Mouse (Mus musculus): ENCODE measurements at regions not wholly inside any gene's neighbourhood (a gene's known extent, or its start where the extent isn't known, plus 50 kb on each side); places are given as distances from the start of the nearest gene placed in this dataset.

DNA sequence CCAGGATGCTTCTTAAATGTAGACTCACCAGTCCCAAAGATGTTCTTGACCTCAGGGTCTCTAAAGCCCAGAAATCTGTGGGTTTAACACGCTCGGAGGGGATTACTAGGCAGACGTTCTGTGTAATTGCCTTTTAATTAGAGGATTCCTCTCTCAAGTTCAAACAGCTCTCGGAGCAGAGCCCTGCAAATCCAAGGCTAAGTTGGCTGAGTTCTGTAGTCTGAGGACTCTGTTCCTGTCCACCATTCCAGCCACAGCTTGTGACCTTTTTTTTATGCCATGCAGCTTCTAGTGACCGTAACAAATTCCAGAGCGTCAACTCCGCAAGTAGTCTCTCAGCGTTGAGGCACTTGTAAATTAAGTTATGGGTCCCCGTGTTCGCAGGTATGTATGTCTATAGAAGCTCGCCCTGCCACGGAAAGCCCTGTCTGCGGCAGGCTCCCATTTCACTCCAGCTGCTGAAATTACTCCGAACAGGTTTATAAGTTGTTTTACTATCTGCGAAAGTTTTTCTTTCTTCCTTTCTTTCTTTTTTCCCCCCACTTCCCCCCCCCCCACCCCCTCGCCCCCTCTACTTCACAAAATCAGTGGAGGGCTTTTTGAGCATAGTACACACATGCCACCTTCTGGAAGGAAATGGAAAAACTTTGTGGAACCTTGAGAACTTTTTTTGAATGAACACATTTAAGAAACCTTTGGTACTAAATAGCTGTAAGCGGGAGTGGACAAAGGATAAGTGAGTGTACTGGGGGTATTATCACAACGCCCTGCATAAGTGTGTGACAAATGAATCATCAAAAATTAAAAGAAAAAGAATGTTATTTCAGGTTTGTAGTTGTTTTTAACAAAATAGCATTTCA lies 82.9 kb upstream of the Ranbp3l start:
- Histone ChIP-seq H3K9ac (ENCODE audit: low read depth, low read length, severe bottlenecking) (no peak overlapping the region), H3K9me3 (ENCODE audit: control insufficient read depth, low read length) (no peaks in the 10 kb centered on the region), H3K4me3 (replicated peaks; ENCODE audit: low read length) (peak overlapping the region; percentile 25), H3K36me3 (ENCODE audit: control insufficient read depth, insufficient read depth, low read length) (no peaks in the 10 kb centered on the region), H3K27ac (replicated peaks; ENCODE audit: low read depth, low read length) (no peak overlapping the region), H3K4me2 (replicated peaks; ENCODE audit: low read depth, low read length, severe bottlenecking) (peak overlapping the region; percentile 50), H3K27me3 (ENCODE audit: control insufficient read depth, insufficient read depth, low read length) (no peaks in the 10 kb centered on the region), H3K4me1 (ENCODE audit: control insufficient read depth, insufficient read depth, low read length) (peaks cover 11% of the 10 kb centered on the region)
- peak; percentile 60; the same call in 1 of the 2 replicates for ATAC-seq (ENCODE audit: low FRiP score, low read depth)
- WGBS: 13% methylated on average over 18 of the region's 18 CpGs
- peak; percentile 50 for DNase-seq (ENCODE audit: low spot score)
- TF ChIP-seq POLR2A (IDR thresholded peaks at IDR 0.05; ENCODE audit: borderline replicate concordance, extremely low read depth, insufficient read depth, insufficient read length): no peak

DNA sequence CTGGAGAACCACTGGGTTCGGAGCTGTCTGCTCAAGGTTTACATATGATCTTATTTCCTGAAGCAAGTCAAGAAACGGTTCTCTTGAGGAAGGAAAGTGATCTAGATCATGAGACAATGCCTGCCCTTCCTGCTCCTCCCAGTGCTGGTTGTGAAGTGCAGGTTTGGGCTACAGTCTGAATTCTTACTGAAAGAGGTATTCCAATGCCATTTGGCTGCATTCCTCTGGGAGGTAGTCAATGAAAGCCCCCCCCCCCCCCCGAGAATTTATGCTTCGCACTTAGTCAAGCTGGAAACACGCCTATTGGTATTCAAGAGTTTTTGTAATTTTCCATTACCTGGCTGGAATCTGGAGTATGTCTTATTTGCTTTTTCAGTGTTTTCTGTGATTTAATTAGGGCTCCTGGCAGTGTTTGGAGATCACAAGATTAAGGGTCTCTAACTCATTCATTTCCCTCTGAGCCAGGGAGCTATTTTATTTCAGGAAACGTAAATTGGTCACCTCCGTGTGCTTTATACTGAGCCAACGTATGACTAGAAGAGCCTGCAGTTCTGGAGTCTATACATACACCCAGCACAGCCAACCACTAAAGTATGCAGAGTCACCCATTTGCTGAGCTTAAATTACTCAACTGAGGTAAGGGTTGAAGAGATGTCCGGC lies 84.7 kb upstream of the Ranbp3l start:
- Histone ChIP-seq H3K9ac (ENCODE audit: low read depth, low read length, severe bottlenecking) (no peak overlapping the region), H3K36me3 (ENCODE audit: control insufficient read depth, insufficient read depth, low read length) (no peaks in the 10 kb centered on the region), H3K27me3 (ENCODE audit: control insufficient read depth, insufficient read depth, low read length) (no peaks in the 10 kb centered on the region), H3K27ac (replicated peaks; ENCODE audit: low read depth, low read length) (no peak overlapping the region), H3K4me1 (ENCODE audit: control insufficient read depth, insufficient read depth, low read length) (peaks cover 11% of the 10 kb centered on the region), H3K4me3 (replicated peaks; ENCODE audit: low read length) (no peak overlapping the region), H3K9me3 (ENCODE audit: control insufficient read depth, low read length) (no peaks in the 10 kb centered on the region), H3K4me2 (replicated peaks; ENCODE audit: low read depth, low read length, severe bottlenecking) (no peak overlapping the region)
- TF ChIP-seq POLR2A (IDR thresholded peaks at IDR 0.05; ENCODE audit: borderline replicate concordance, extremely low read depth, insufficient read depth, insufficient read length): no peak
- DNase-seq (ENCODE audit: low spot score) (peak; percentile 6), ATAC-seq (ENCODE audit: low FRiP score, low read depth) (no peak)
- WGBS: 27% methylated on average over 9 of the region's 9 CpGs

DNA sequence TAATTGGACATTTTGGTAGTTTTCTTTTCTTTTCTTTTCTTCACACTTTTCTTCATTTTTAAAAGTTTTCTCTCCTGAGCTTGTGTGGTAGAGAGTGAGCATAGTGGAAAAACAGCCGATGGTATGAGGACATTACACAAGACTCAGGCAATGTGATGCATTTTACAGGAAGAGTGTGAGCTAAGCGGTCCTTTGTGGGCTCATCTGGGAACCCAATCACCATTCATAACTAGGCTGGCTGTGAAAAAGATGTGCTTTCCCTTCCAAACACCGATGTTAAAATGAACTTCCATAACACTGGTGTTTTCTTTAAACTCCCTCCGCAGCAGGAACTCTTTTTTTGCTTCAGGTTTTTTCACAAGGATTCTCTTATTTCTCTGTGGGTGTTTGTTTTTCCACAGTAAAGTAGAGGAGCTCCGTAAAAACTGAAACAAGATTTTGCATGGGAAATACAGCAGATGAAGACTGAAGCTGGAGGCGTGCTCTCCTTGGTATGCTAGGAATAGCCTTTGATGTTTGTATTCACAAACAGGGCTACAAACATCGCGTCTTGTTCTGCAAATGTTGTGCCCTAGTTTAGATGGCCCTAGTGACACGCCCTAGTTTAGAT lies 92.8 kb upstream of the Ranbp3l start:
- DNase-seq (ENCODE audit: low spot score): peak; percentile 60
- H3K4me1 ChIP-seq (ENCODE audit: control insufficient read depth, insufficient read depth, low read length): no peaks in the 10 kb centered on the region
- ATAC-seq (ENCODE audit: low FRiP score, low read depth): peak; percentile 67
- H3K9me3 ChIP-seq (ENCODE audit: control insufficient read depth, low read length): no peaks in the 10 kb centered on the region
- no peak overlapping the region for H3K4me3 ChIP-seq (replicated peaks; ENCODE audit: low read length)
- no peak overlapping the region for H3K9ac ChIP-seq (ENCODE audit: low read depth, low read length, severe bottlenecking)
- H3K36me3 ChIP-seq (ENCODE audit: control insufficient read depth, insufficient read depth, low read length): no peaks in the 10 kb centered on the region
- 62% methylated on average over 9 of the region's 9 CpGs for WGBS
- H3K4me2 ChIP-seq (replicated peaks; ENCODE audit: low read depth, low read length, severe bottlenecking): no peak overlapping the region
- no peaks in the 10 kb centered on the region for H3K27me3 ChIP-seq (ENCODE audit: control insufficient read depth, insufficient read depth, low read length)
- H3K27ac ChIP-seq (replicated peaks; ENCODE audit: low read depth, low read length): 0 out of 2 replicates have a peak overlapping the region, but pooled peaks have one; percentile 13
- no peak for TF ChIP-seq POLR2A (IDR thresholded peaks at IDR 0.05; ENCODE audit: borderline replicate concordance, extremely low read depth, insufficient read depth, insufficient read length)

DNA sequence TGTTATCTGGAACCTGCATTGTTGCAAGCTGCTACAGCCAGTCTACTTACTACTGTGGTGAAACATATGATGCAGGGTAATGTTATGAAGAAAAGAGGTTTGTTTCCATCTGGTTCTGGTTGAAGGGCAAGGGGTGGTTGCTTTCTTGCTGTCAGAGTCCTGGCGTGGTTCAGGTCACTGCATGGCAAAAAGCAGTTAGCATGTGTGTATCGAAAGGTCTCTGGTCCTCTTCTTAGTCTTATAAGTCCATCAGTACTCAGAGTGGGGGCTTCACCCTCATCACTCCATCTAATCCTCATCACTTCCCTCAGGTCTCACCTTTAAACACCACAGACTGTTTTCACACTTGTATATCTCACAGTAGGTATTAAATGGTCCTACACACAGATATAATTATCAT lies 99.7 kb upstream of the Ranbp3l start:
- no peak for ATAC-seq (ENCODE audit: low FRiP score, low read depth)
- Histone ChIP-seq H3K27me3 (ENCODE audit: control insufficient read depth, insufficient read depth, low read length) (no peaks in the 10 kb centered on the region), H3K36me3 (ENCODE audit: control insufficient read depth, insufficient read depth, low read length) (no peaks in the 10 kb centered on the region), H3K9me3 (ENCODE audit: control insufficient read depth, low read length) (no peaks in the 10 kb centered on the region), H3K4me2 (replicated peaks; ENCODE audit: low read depth, low read length, severe bottlenecking) (no peak overlapping the region), H3K27ac (replicated peaks; ENCODE audit: low read depth, low read length) (no peak overlapping the region), H3K4me3 (replicated peaks; ENCODE audit: low read length) (no peak overlapping the region), H3K9ac (ENCODE audit: low read depth, low read length, severe bottlenecking) (no peak overlapping the region), H3K4me1 (ENCODE audit: control insufficient read depth, insufficient read depth, low read length) (no peaks in the 10 kb centered on the region)
- DNase-seq (ENCODE audit: low spot score): no peak
- WGBS: 69% methylated on average over 2 of the region's 2 CpGs
- no peak for TF ChIP-seq POLR2A (IDR thresholded peaks at IDR 0.05; ENCODE audit: borderline replicate concordance, extremely low read depth, insufficient read depth, insufficient read length)

DNA sequence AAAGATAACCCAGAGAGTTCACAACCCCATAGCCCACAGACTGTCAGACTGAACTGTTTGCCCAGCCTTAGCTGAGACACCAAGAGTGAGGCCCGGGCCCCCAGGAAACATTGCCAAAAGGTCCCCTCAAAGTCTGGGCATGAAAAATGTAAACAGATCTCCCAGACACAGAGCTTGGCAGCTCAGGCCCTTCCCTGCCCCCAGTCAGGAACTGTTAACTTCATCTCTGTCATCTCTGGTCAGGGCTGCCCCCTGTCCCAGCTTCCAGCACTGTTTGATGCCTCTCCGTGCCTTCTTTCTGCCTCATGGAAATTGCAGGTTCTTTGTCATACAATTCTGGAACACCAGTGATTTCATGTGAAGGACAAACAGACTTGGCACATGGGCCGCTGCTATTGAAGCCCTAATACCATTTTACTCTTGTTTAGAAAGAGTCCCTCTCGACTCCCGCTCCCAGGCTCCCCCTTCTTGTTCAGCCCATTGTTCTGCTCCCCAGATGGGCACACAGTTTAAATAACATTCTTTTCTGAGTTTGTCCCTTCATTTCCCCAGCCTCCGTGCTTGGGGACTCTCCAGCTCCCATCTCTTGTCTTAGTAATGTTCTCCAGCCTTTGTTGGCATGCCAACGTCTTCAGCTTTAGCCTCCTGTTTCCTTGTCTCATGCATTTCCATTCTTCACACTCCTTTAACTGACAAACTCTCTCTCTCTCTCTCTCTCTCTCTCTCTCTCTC lies 100.4 kb upstream of the Ranbp3l start:
- WGBS: 71% methylated on average over 7 of the region's 7 CpGs
- Histone ChIP-seq H3K36me3 (ENCODE audit: control insufficient read depth, insufficient read depth, low read length) (no peaks in the 10 kb centered on the region), H3K4me1 (ENCODE audit: control insufficient read depth, insufficient read depth, low read length) (no peaks in the 10 kb centered on the region), H3K27me3 (ENCODE audit: control insufficient read depth, insufficient read depth, low read length) (no peaks in the 10 kb centered on the region), H3K4me3 (replicated peaks; ENCODE audit: low read length) (no peak overlapping the region), H3K9me3 (ENCODE audit: control insufficient read depth, low read length) (no peaks in the 10 kb centered on the region), H3K27ac (replicated peaks; ENCODE audit: low read depth, low read length) (no peak overlapping the region), H3K4me2 (replicated peaks; ENCODE audit: low read depth, low read length, severe bottlenecking) (no peak overlapping the region), H3K9ac (ENCODE audit: low read depth, low read length, severe bottlenecking) (no peak overlapping the region)
- no peak for ATAC-seq (ENCODE audit: low FRiP score, low read depth)
- DNase-seq (ENCODE audit: low spot score): no peak
- TF ChIP-seq POLR2A (IDR thresholded peaks at IDR 0.05; ENCODE audit: borderline replicate concordance, extremely low read depth, insufficient read depth, insufficient read length): no peak
